Mouse (Mus musculus) kidney, postnatal 4 days (tissue): ENCODE measurements around the gene Unc119.
A peak's percentile ranks its signal among the peaks of the same experiment; 100 is the strongest.

Experiments used
- DNase-seq, 2 experiments: peaks; one replicate each; pipeline ENCODE4 v3.0.0; 2021; ENCODE audit warnings: mixed read lengths in 2 of 2

Gene Unc119

GRCm38 (mm10) chr11:78344890-78345715 is 1.8 kb downstream of the Unc119 start:
- peak; percentile 74 to 77 for DNase-seq

GRCm38 (mm10) chr11:78345801-78346200 is 2.5 kb downstream of the Unc119 start:
- DNase-seq, result peak in 1 of 2 experiments; percentile 12

- no peak for DNase-seq
These were observed 3.2 kb downstream of the Unc119 start for GRCm38 (mm10) chr11:78346326-78347069.

- DNase-seq, result peak; percentile 88
These were observed 3.9 kb downstream of the Unc119 start for GRCm38 (mm10) chr11:78347070-78347754.

GRCm38 (mm10) chr11:78347908-78348307 is 4.6 kb downstream of the Unc119 start:
- no peak for DNase-seq

- DNase-seq, result no peak
These were observed 5.2 kb downstream of the Unc119 start for GRCm38 (mm10) chr11:78348474-78348873.

- DNase-seq, result peak in 1 of 2 experiments; percentile 46
These were observed 6.4 kb downstream of the Unc119 start for GRCm38 (mm10) chr11:78349441-78350358.

- DNase-seq, result no peak
These were observed 9.8 kb downstream of the Unc119 start for GRCm38 (mm10) chr11:78353081-78353480.

- no peak for DNase-seq
These were observed 11.6 kb downstream of the Unc119 start for GRCm38 (mm10) chr11:78354905-78355304.

GRCm38 (mm10) chr11:78355471-78356238 is 12.4 kb downstream of the Unc119 start:
- peak; percentile 86 to 87 for DNase-seq

GRCm38 (mm10) chr11:78358330-78359007 is 15.2 kb downstream of the Unc119 start:
- peak; percentile 66 to 68 for DNase-seq

GRCm38 (mm10) chr11:78360125-78360788 is 17.0 kb downstream of the Unc119 start:
- DNase-seq, result peak; percentile 91 to 93

GRCm38 (mm10) chr11:78360789-78361131 is 17.5 kb downstream of the Unc119 start:
- DNase-seq, result no peak

- peak; percentile 60 to 70 for DNase-seq
These were observed 20.2 kb downstream of the Unc119 start for GRCm38 (mm10) chr11:78363309-78364007.

GRCm38 (mm10) chr11:78364103-78364502 is 20.8 kb downstream of the Unc119 start:
- DNase-seq, result peak in 1 of 2 experiments; percentile 53

- no peak for DNase-seq
These were observed 24.4 kb downstream of the Unc119 start for GRCm38 (mm10) chr11:78367456-78368225.

- peak; percentile 36 to 46 for DNase-seq
These were observed 27.1 kb downstream of the Unc119 start for GRCm38 (mm10) chr11:78370389-78370788.

- DNase-seq, result no peak
These were observed 28.4 kb downstream of the Unc119 start for GRCm38 (mm10) chr11:78371711-78372110.

- no peak for DNase-seq
These were observed 28.9 kb downstream of the Unc119 start for GRCm38 (mm10) chr11:78372166-78372565.
